Mouse (Mus musculus): ENCODE measurements at regions not wholly inside any gene's neighbourhood (a gene's known extent, or its start where the extent isn't known, plus 50 kb on each side); places are given as distances from the start of the nearest gene placed in this dataset.

- Histone ChIP-seq H3K27me3 (no peaks in the 10 kb centered on the region), H3K9ac (replicated peaks) (no peak overlapping the region), H3K4me2 (replicated peaks) (no peak overlapping the region), H3K4me1 (no peaks in the 10 kb centered on the region), H3K9me3 (no peaks in the 10 kb centered on the region), H3K36me3 (no peaks in the 10 kb centered on the region), H3K4me3 (no peak overlapping the region), H3K27ac (replicated peaks) (no peak overlapping the region)
- ATAC-seq (ENCODE audit: low FRiP score, low read depth): no peak
- 85% methylated on average over 2 of the region's 2 CpGs for WGBS
Measured at GRCm38 (mm10) chr10:10270297-10270696, 201.8 kb downstream of the Adgb start.

- WGBS: 79% methylated on average over 8 of the region's 8 CpGs
- Histone ChIP-seq H3K27me3 (no peaks in the 10 kb centered on the region), H3K4me3 (no peak overlapping the region), H3K4me1 (no peaks in the 10 kb centered on the region), H3K36me3 (no peaks in the 10 kb centered on the region), H3K4me2 (replicated peaks) (no peak overlapping the region), H3K9ac (replicated peaks) (no peak overlapping the region), H3K9me3 (no peaks in the 10 kb centered on the region), H3K27ac (replicated peaks) (no peak overlapping the region)
- ATAC-seq (ENCODE audit: low FRiP score, low read depth): no peak
Measured at GRCm38 (mm10) chr10:10252540-10253318, 219.4 kb downstream of the Adgb start.

- Histone ChIP-seq H3K4me2 (replicated peaks) (no peak overlapping the region), H3K4me1 (no peaks in the 10 kb centered on the region), H3K9me3 (no peaks in the 10 kb centered on the region), H3K36me3 (no peaks in the 10 kb centered on the region), H3K4me3 (no peak overlapping the region), H3K9ac (replicated peaks) (no peak overlapping the region), H3K27ac (replicated peaks) (no peak overlapping the region), H3K27me3 (no peaks in the 10 kb centered on the region)
- no peak for ATAC-seq (ENCODE audit: low FRiP score, low read depth)
- 87% methylated on average over 7 of the region's 7 CpGs for WGBS
Measured at GRCm38 (mm10) chr10:10252136-10252535, 220.0 kb downstream of the Adgb start.

- Histone ChIP-seq H3K4me2 (replicated peaks) (no peak overlapping the region), H3K4me3 (no peak overlapping the region), H3K27ac (replicated peaks) (no peak overlapping the region), H3K9ac (replicated peaks) (no peak overlapping the region), H3K36me3 (no peaks in the 10 kb centered on the region), H3K27me3 (no peaks in the 10 kb centered on the region), H3K4me1 (no peaks in the 10 kb centered on the region), H3K9me3 (no peaks in the 10 kb centered on the region)
- WGBS: 91% methylated on average over 14 of the region's 14 CpGs
- no peak for ATAC-seq (ENCODE audit: low FRiP score, low read depth)
Measured at GRCm38 (mm10) chr10:10234894-10235523, 237.1 kb downstream of the Adgb start.

GRCm38 (mm10) chr10:10224582-10225144, 247.5 kb downstream of the Adgb start:
- Histone ChIP-seq H3K27ac (replicated peaks) (no peak overlapping the region), H3K36me3 (no peaks in the 10 kb centered on the region), H3K27me3 (no peaks in the 10 kb centered on the region), H3K4me3 (no peak overlapping the region), H3K9ac (replicated peaks) (no peak overlapping the region), H3K9me3 (no peaks in the 10 kb centered on the region), H3K4me1 (no peaks in the 10 kb centered on the region), H3K4me2 (replicated peaks) (no peak overlapping the region)
- 88% methylated on average over 6 of the region's 6 CpGs for WGBS
- ATAC-seq (ENCODE audit: low FRiP score, low read depth): no peak

- H3K36me3 ChIP-seq: no peaks in the 10 kb centered on the region
- no peak overlapping the region for H3K27ac ChIP-seq (replicated peaks)
- H3K4me2 ChIP-seq (replicated peaks): no peak overlapping the region
- H3K9ac ChIP-seq (replicated peaks): no peak overlapping the region
- WGBS: 91% methylated on average over 4 of the region's 4 CpGs
- H3K4me3 ChIP-seq: no peak overlapping the region
- H3K27me3 ChIP-seq: no peaks in the 10 kb centered on the region
- no peaks in the 10 kb centered on the region for H3K9me3 ChIP-seq
- no peak for ATAC-seq (ENCODE audit: low FRiP score, low read depth)
- no peaks in the 10 kb centered on the region for H3K4me1 ChIP-seq
Measured at GRCm38 (mm10) chr10:10219726-10220125, 252.4 kb downstream of the Adgb start.

GRCm38 (mm10) chr10:10216892-10217291, 255.2 kb downstream of the Adgb start:
- Histone ChIP-seq H3K9ac (replicated peaks) (no peak overlapping the region), H3K36me3 (no peaks in the 10 kb centered on the region), H3K4me3 (no peak overlapping the region), H3K9me3 (no peaks in the 10 kb centered on the region), H3K4me1 (no peaks in the 10 kb centered on the region), H3K4me2 (replicated peaks) (no peak overlapping the region), H3K27ac (replicated peaks) (no peak overlapping the region), H3K27me3 (no peaks in the 10 kb centered on the region)
- WGBS: 57% methylated on average over 3 of the region's 3 CpGs
- peak; percentile 47; the same call in 1 of the 2 replicates for ATAC-seq (ENCODE audit: low FRiP score, low read depth)

- no peaks in the 10 kb centered on the region for H3K9me3 ChIP-seq
- H3K27ac ChIP-seq (replicated peaks): no peak overlapping the region
- H3K4me3 ChIP-seq: no peak overlapping the region
- no peak overlapping the region for H3K9ac ChIP-seq (replicated peaks)
- H3K36me3 ChIP-seq: no peaks in the 10 kb centered on the region
- 63% methylated on average over 5 of the region's 5 CpGs for WGBS
- H3K27me3 ChIP-seq: no peaks in the 10 kb centered on the region
- H3K4me1 ChIP-seq: no peaks in the 10 kb centered on the region
- no peak for ATAC-seq (ENCODE audit: low FRiP score, low read depth)
- no peak overlapping the region for H3K4me2 ChIP-seq (replicated peaks)
Measured at GRCm38 (mm10) chr10:10215376-10215775, 256.8 kb downstream of the Adgb start.

- ATAC-seq (ENCODE audit: low FRiP score, low read depth): no peak
- 77% methylated on average over 5 of the region's 5 CpGs for WGBS
- Histone ChIP-seq H3K36me3 (no peaks in the 10 kb centered on the region), H3K27ac (replicated peaks) (no peak overlapping the region), H3K27me3 (no peaks in the 10 kb centered on the region), H3K4me1 (no peaks in the 10 kb centered on the region), H3K4me2 (replicated peaks) (no peak overlapping the region), H3K9ac (replicated peaks) (no peak overlapping the region), H3K4me3 (no peak overlapping the region), H3K9me3 (no peaks in the 10 kb centered on the region)
Measured at GRCm38 (mm10) chr10:10208354-10208753, 263.8 kb downstream of the Adgb start.

- WGBS: 77% methylated on average over 7 of the region's 7 CpGs
- H3K9me3 ChIP-seq: no peaks in the 10 kb centered on the region
- H3K27me3 ChIP-seq: no peaks in the 10 kb centered on the region
- no peak overlapping the region for H3K4me3 ChIP-seq
- H3K36me3 ChIP-seq: no peaks in the 10 kb centered on the region
- H3K4me1 ChIP-seq: no peaks in the 10 kb centered on the region
- H3K4me2 ChIP-seq (replicated peaks): no peak overlapping the region
- H3K9ac ChIP-seq (replicated peaks): no peak overlapping the region
- no peak overlapping the region for H3K27ac ChIP-seq (replicated peaks)
- no peak for ATAC-seq (ENCODE audit: low FRiP score, low read depth)
Measured at GRCm38 (mm10) chr10:10205805-10206520, 266.2 kb downstream of the Adgb start.

- Histone ChIP-seq H3K4me1 (no peaks in the 10 kb centered on the region), H3K9ac (replicated peaks) (no peak overlapping the region), H3K27me3 (no peaks in the 10 kb centered on the region), H3K27ac (replicated peaks) (no peak overlapping the region), H3K36me3 (no peaks in the 10 kb centered on the region), H3K4me2 (replicated peaks) (no peak overlapping the region), H3K9me3 (no peaks in the 10 kb centered on the region), H3K4me3 (no peak overlapping the region)
- 89% methylated on average over 7 of the region's 7 CpGs for WGBS
- no peak for ATAC-seq (ENCODE audit: low FRiP score, low read depth)
Measured at GRCm38 (mm10) chr10:10203982-10204381, 268.1 kb downstream of the Adgb start.

- ATAC-seq (ENCODE audit: low FRiP score, low read depth): no peak
- WGBS: 95% methylated on average over 2 of the region's 2 CpGs
- Histone ChIP-seq H3K9ac (replicated peaks) (no peak overlapping the region), H3K4me3 (no peak overlapping the region), H3K4me2 (replicated peaks) (no peak overlapping the region), H3K27me3 (no peaks in the 10 kb centered on the region), H3K9me3 (no peaks in the 10 kb centered on the region), H3K36me3 (no peaks in the 10 kb centered on the region), H3K27ac (replicated peaks) (no peak overlapping the region), H3K4me1 (no peaks in the 10 kb centered on the region)
Measured at GRCm38 (mm10) chr10:10190308-10190707, 281.8 kb downstream of the Adgb start.

Measured in midbrain, embryonic 12.5 days (tissue).